Mouse (Mus musculus) E14TG2a.4 (cell line): ENCODE results near the gene Hint1.
A peak's percentile ranks its signal among the peaks of the same experiment; 100 is the strongest.

ENCODE experiments used
- H3K27me3 ChIP-seq: 2 replicates; pipeline ENCODE4 v1.6.1; 2014; ENCODE audit warnings: low read length, control low read depth; ENCODE audit not compliant: insufficient read depth
- H3K36me3 ChIP-seq: 2 replicates; pipeline ENCODE4 v1.6.1; 2014; ENCODE audit warnings: low read length, control low read depth; ENCODE audit not compliant: insufficient read depth
- H3K4me1 ChIP-seq: replicated peaks from 2 replicates; pipeline ENCODE4 v1.6.1; 2014; ENCODE audit warnings: low read depth, low read length, control low read depth
- H3K4me3 ChIP-seq: replicated peaks from 2 replicates; pipeline ENCODE4 v1.5.1; 2014; ENCODE audit warnings: mild to moderate bottlenecking, low read length
- H3K9me3 ChIP-seq: 2 replicates; pipeline ENCODE4 v1.6.1; 2014; ENCODE audit warnings: low read length, control low read depth
- CTCF ChIP-seq: conservative IDR thresholded peaks from 2 replicates; pipeline ENCODE4 v1.5.1; 2014; ENCODE audit warnings: low read length
- NANOG ChIP-seq: IDR thresholded peaks from 2 replicates; pipeline ENCODE4 v1.6.1; 2014; ENCODE audit warnings: borderline replicate concordance, low read length, mixed read lengths
- POU5F1 ChIP-seq: IDR thresholded peaks from 2 replicates; pipeline ENCODE4 v1.6.1; 2014; ENCODE audit warnings: low read length, borderline replicate concordance

Gene Hint1

DNA sequence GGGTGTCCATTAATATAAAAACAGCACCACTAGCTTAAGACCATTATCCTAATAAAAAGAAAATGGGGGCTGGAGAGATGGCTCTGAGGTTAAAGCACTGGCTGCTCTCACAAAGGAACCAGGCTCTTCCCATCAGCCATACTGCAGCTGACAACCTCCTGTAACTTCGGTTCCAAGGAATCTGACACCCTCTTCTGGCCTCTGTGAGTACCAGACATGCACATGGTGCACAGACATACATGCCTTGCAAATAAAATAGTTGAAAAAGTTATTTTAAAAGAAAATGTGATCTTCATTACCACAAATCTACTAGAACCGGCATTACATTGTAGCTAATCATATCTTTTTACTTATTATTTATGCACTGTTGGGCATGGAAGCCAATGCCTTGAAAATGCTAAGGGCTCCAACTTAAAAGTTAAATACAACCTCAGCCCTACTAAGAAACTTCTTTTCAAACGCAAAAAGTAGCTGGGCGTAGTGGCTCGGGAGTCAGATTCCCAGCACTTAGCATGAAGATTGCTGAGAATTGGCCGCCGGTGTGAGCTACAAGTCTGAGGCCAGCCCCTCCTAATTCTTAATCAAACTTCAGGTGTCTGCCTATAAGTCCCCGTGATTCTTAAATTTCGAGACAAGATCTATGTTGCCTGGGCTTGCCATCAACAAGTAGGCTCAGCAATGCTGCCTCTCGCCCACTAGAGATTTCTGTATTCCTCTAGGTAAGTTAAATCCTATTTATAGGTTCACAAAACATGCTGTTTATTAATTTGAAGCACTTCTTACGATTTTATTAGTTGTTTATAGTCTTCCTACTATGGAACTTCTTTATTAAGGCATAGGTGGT lies 6.6 kb upstream of the Hint1 start:
- TF ChIP-seq POU5F1 (no peak), CTCF (no peak), NANOG (no peak)
- Histone ChIP-seq H3K9me3 (peaks cover 13% of the 10 kb centered on the region), H3K36me3 (peaks cover 3% of the 10 kb centered on the region; the same call in 1 of the 2 replicates), H3K27me3 (no peaks in the 10 kb centered on the region), H3K4me3 (peak overlapping the region; percentile 90), H3K4me1 (peaks cover 24% of the 10 kb centered on the region)

DNA sequence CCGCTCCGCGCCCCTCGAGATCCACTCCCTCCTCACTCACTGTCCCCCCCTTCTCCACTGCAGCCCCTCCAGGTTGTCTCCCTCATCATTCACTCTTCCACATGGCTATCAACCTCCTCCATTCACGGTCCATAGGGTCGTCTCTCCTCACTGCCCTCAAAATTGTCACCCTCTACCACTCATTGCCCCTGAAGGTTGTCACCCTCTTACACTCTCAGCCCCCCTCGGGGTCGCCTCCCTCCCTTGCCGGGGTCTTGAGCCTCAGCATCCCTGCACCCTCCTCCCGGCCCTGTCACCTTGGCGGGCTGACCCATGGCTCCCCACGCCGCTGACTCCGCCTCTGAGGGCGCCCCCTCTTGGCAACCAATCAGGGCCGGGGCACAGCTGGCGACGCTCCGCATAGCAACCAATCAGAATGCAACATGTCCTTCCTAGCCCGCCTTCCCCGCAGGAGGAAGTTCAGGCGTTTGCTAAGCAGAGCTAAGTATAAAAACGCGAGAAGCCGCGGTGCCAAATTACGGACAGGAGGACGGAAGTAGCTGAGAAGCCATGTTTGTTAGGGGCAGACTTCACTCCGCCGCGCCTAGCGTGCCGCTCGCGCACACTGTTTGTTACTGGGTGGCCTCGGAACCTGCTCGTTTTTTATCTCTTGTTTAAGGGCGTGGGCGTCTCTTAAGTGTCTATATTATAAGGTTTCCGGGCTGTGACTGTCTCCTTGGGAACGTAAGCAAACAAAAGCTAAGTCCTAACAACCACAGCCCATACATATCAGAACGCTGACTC lies 5.7 kb upstream of the Hint1 start, which contains the start of gene Lyrm7:
Lyrm7 (minus strand) TSS at position 661 of the 783 bp plus-strand sequence.
- H3K36me3 ChIP-seq = peaks cover 3% of the 10 kb centered on the region; the same call in 1 of the 2 replicates
- H3K4me1 ChIP-seq = peaks cover 30% of the 10 kb centered on the region
- H3K4me3 ChIP-seq = peak within 1 kb of the TSS; percentile 90
- H3K9me3 ChIP-seq = peaks cover 13% of the 10 kb centered on the region
- TF ChIP-seq NANOG (no peak), CTCF (no peak), POU5F1 (no peak)
- H3K27me3 ChIP-seq = no peaks in the 10 kb centered on the region

DNA sequence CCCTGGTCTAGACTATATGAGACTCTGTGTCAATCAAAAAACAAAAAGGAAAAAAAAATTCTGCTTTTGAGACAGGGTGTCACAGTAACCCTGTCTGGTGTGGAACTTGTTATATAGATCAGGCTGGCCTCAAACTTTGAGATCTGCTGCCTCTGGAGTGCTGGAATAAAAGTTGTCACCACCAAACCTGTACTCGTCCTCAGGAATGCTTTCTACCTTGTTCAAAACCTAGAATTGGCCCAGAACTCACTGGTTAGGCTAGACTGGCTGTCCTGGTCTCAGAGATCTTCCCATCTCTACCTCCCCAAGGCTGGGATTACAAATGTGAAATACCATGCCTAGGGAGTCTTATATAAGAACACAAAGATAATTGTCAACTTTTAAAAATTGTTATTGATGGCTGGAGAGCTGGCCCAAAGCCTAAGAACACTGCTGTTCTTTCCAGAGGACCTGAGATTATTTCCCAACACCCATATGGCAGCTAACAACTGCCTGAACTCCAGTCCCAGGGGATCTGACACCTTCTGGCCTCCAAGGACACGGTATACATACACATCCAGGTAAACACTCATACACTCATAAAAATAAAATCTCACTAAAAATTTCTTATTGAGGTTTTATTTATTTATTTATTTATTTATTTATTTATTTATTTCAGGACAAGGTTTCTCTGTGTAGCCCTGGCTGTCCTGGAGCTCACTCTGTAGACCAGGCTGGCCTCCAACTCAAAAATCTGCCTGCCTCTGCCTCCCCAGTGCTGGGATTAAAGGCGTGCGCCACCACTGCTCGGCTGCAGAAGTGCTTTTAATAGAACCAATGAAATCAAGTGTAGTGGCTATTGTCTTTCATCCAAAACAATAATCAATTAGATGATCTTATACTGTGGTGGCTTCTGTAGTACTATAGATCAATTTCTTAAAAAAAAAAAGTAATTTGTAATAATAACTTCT lies 4.4 kb upstream of the Hint1 start:
- Histone ChIP-seq H3K27me3 (no peaks in the 10 kb centered on the region), H3K4me1 (peaks cover 36% of the 10 kb centered on the region), H3K9me3 (peaks cover 12% of the 10 kb centered on the region), H3K4me3 (peak overlapping the region; percentile 90; the same call in 1 of the 2 replicates), H3K36me3 (peaks cover 3% of the 10 kb centered on the region; the same call in 1 of the 2 replicates)
- TF ChIP-seq POU5F1 = no peak
- TF ChIP-seq NANOG = no peak
- no peak for TF ChIP-seq CTCF

DNA sequence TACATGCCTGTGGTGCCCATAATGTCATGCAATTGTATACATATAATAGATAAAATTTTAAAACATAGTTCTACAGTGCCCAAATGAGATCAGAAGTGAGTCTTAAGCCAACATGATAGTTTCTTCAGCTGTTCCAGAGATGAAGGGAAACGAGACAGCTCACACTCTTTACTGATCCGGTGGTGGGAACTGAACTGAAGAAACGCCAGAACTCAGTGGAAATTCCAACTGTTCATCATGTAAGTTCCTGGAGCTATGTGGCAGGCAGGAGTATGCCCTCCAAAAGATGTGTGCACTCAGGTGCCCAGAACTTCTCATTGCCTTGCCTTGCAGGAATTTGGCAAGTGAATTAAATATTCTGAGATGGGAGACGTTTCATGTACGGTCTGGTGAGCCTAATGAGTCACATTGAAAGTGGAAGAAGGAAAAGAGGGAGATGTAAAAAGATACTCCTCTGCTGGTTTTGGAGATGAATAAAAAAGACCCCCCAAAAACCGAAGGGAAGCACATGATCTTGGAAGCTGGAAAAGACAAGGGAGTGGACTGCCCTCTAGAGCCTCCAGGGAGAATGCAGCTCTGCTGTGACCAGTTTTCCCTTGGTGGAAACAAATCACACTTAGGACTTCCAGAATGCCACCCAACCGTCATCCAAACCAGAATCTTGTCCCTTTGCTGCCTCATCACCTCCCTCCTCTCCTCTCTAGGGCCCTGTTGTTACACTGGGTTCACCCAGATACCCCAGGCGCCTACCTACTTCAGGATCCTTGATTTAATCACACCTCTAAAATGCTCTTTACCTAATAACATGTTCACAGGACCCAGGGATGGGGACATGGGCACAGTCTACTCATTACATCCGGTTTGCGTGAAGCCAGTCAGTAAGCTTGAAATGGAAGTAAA lies 3.3 kb upstream of the Hint1 start:
- H3K36me3 ChIP-seq = peaks cover 7% of the 10 kb centered on the region
- H3K27me3 ChIP-seq = no peaks in the 10 kb centered on the region
- TF ChIP-seq NANOG (no peak), CTCF (peak; percentile 87)
- H3K9me3 ChIP-seq = peaks cover under 1% of the 10 kb centered on the region; the same call in 1 of the 2 replicates
- H3K4me3 ChIP-seq = no peak overlapping the region
- H3K4me1 ChIP-seq = peaks cover 44% of the 10 kb centered on the region

DNA sequence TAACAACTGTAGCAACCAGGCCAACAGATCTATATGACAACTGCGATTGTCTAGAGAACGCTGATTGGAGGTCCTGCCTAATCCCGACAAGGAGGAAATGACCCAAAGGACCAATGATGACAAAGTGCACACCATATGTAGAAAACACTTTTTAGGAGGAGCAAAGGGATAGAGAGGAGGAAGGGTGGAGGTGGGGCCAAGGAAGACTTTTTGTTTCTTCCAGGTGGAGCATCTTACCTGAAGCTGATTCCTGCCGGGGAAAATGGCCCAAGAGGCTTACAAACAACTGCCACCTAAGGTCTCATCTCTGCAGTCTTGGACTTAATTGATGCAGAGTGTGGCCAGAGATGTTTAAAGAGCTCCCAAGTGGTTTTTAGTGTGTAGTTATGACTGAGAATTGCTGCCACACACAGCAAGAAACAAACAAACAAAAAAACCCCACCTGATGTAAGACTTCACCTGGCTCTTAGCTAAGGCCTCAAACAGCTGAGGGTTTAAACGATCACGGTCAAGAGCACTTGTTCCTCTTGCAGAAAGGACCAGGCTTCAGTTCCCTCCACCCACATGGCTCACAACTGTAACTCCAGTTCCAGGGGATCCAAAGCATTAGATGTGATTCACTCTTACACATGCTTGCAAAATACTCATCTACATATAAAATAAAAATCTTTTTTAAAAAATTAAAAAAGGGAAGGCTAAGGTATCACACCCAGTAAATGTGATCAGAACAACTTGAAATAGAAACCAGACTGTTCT lies 675 bp upstream of the Hint1 start:
- no peak for TF ChIP-seq CTCF
- no peak for TF ChIP-seq NANOG
- TF ChIP-seq POU5F1 = no peak
- Histone ChIP-seq H3K4me3 (peak overlapping the region; percentile 94), H3K4me1 (peaks cover 58% of the 10 kb centered on the region), H3K9me3 (no peaks in the 10 kb centered on the region), H3K27me3 (no peaks in the 10 kb centered on the region), H3K36me3 (peaks cover 33% of the 10 kb centered on the region)

DNA sequence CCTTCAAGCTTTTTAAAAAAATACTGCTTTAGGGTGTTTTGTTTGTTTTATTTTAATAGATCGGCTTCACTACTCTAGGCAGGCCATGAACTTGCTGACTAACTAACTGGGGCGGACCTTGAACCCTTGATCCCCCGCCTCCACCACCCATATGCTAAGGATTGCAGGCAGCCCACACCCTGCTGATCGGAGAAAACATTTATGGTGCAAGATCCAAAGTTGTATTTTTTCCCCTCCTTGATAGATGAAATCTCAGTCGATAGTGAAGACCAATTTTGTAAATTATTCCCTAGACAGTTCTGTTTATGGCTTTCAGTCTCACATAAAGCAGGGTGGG lies 834 bp downstream of the Hint1 start:
- Histone ChIP-seq H3K4me3 (peak overlapping the region; percentile 94), H3K9me3 (no peaks in the 10 kb centered on the region), H3K4me1 (peaks cover 62% of the 10 kb centered on the region), H3K36me3 (peaks cover 48% of the 10 kb centered on the region), H3K27me3 (no peaks in the 10 kb centered on the region)
- TF ChIP-seq CTCF (no peak), POU5F1 (no peak), NANOG (no peak)
